Mouse (Mus musculus) ES-E14 (cell line): ENCODE data around the gene Ctse. TPM values are rescaled to one million over a fixed set of nuclear protein-coding genes. Genes with fewer than 3 reads are reported as not detected.
A peak's percentile ranks its signal among the peaks of the same experiment; 100 is the strongest.

Experiments
- DNase-seq: peaks from one replicate; pipeline ENCODE4 v3.0.0-alpha.2; 2013; ENCODE audit warnings: low read depth, low spot score
- H3K27ac ChIP-seq: 2 replicates; pipeline ENCODE4 v1.5.1; 2012; ENCODE audit warnings: low read depth, mild to moderate bottlenecking, low read length, moderate library complexity, mixed read lengths; ENCODE audit not compliant: poor library complexity, insufficient read depth, severe bottlenecking
- H3K36me3 ChIP-seq: 2 replicates; pipeline ENCODE4 v1.6.1; 2012; ENCODE audit warnings: mild to moderate bottlenecking, low read length, moderate library complexity, mixed read lengths; ENCODE audit not compliant: control insufficient read depth, poor library complexity, insufficient read depth, severe bottlenecking
- H3K4me1 ChIP-seq, 2 experiments: fragments of 150-350 bp in 1 of 2; sonication (generic) in 1 of 2; 2 replicates each; pipeline ENCODE4 v1.6.1; 2012; ENCODE audit warnings: low read length in 2 of 2, mild to moderate bottlenecking in 1 of 2, mixed read lengths in 1 of 2; ENCODE audit not compliant: control insufficient read depth in 2 of 2, insufficient read depth in 2 of 2, poor library complexity in 1 of 2
- H3K4me3 ChIP-seq, 2 experiments: fragments of 150-350 bp in 1 of 2; sonication (generic) in 1 of 2; 2 replicates each; pipeline ENCODE4 v1.5.1; 2012; ENCODE audit warnings: low read length in 2 of 2, low read depth in 1 of 2, mild to moderate bottlenecking in 1 of 2, mixed read lengths in 1 of 2; ENCODE audit not compliant: insufficient read depth in 1 of 2, poor library complexity in 1 of 2, severe bottlenecking in 1 of 2
- H3K9ac ChIP-seq: 2 replicates; pipeline ENCODE4 v1.6.1; 2012; ENCODE audit warnings: low read depth, mild to moderate bottlenecking, low read length, mixed read lengths; ENCODE audit not compliant: poor library complexity, insufficient read depth, severe bottlenecking
- H3K9me3 ChIP-seq: fragments of 150-350 bp; sonication (generic); 2 replicates; pipeline ENCODE4 v1.6.1; 2012; ENCODE audit warnings: low read depth, mild to moderate bottlenecking, low read length; ENCODE audit not compliant: control insufficient read depth, insufficient read depth
- CHD2 ChIP-seq: IDR thresholded peaks from 2 replicates; pipeline ENCODE4 v1.6.1; 2014; ENCODE audit warnings: mild to moderate bottlenecking, low read depth, low read length, inconsistent platforms
- HCFC1 ChIP-seq: IDR thresholded peaks from 2 replicates; pipeline ENCODE4 v1.6.1; 2012; ENCODE audit warnings: low read length, inconsistent platforms, borderline replicate concordance; ENCODE audit not compliant: insufficient read depth
- MAFK ChIP-seq: IDR thresholded peaks from 2 replicates; pipeline ENCODE4 v1.6.1; 2014; ENCODE audit warnings: mild to moderate bottlenecking, low read depth, low read length, inconsistent platforms; ENCODE audit not compliant: insufficient read depth
- ZC3H11A ChIP-seq: IDR thresholded peaks from 2 replicates; pipeline ENCODE4 v1.6.1; 2012; ENCODE audit warnings: low read depth, mild to moderate bottlenecking, inconsistent platforms, low read length, borderline replicate concordance
- ZNF384 ChIP-seq: IDR thresholded peaks from 2 replicates; pipeline ENCODE4 v1.6.1; 2012; ENCODE audit warnings: low read depth, low read length, inconsistent platforms
- in situ Hi-C, 2 experiments: fragments of 600-800 bp; cut with MboI; formaldehyde crosslinking; loops; one replicate each; pipeline ENCODE4 v1.15.1; 2025; ENCODE audit warnings: low sequenced_read_pairs in 2 of 2, inconsistent platforms in 1 of 2; ENCODE audit not compliant: unreplicated experiment in 2 of 2
- total RNA-seq: library from RNA; depleted of rRNA; stranded (reverse); fragments of 300-350 nt; gene quantifications from 2 replicates; pipeline ENCODE4 v1.2.3, GENCODE M21; 2012; rRNA removed

The Ctse gene
- not detected in 2 replicates for total RNA-seq

DNA sequence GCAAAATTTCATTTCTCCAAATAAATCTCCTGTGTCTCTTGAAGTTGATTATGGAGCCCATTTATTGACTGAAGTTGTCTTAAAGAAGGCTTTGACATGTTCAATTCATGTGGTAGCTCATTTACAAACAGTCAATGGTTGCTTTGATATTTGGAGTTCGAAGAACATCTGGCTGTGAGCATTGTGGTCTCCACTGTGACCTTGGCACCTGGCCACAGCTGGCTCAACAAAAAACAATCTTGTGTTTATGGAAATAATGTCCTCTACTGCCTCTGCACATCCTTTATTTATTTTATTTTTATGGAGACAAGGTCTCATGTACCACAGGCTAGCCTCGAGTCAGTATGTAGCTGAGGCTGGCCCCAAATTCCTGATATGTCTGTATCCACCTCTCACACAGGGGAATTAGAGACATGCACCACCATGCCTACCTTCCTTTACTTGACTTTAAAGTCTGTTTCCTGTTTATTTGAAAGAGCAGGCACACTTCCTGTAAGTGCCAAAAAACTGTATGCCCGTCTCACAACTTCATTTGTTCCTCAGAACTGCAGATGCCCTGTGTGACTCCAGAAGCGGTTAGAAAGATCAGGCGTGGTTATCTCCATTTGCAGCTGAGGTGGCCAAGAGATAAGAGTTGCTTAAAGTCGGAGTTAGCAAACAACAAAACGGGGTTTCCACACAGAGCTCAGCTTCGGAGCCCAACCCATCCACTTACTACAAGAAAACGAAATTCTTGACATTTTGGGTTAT lies at the start of gene Ctse:
Ctse (plus strand) TSS at position 516 of the 750 bp plus-strand sequence.
- no peak within 1 kb of the TSS for H3K4me3 ChIP-seq
- no peak for DNase-seq
- H3K27ac ChIP-seq: no peak within 1 kb of the TSS
- no peaks in the 10 kb centered on the region for H3K36me3 ChIP-seq
- in situ Hi-C loops: no loop called here
- H3K9ac ChIP-seq: no peak within 1 kb of the TSS
- H3K4me1 ChIP-seq: no peaks in the 10 kb centered on the region
- H3K9me3 ChIP-seq: no peaks in the 10 kb centered on the region
- TF ChIP-seq ZC3H11A: no peak
- no peak for TF ChIP-seq MAFK
- no peak for TF ChIP-seq HCFC1
- TF ChIP-seq ZNF384: no peak
- TF ChIP-seq CHD2: no peak

DNA sequence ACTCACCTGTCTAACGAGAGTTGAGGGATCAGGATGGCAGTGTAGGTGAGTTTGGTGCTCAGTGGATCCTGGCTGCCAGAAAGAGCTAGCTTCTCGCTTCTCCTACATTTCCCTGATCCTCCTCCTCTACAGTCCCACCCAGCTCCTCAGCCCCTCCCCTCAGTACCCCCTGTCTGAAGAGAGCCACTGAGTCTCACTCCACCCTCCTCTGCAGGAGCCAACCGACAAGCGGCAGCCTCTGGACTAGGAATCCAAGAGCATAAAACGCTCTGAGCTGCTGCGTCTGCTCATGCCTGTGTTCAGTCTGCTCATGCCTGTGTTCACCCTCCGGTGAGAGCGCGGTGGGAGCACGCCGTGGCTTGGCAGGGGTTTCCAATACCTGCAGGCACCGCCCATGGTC lies 39.2 kb upstream of the Ctse start, which contains the start of gene Avpr1b:
Avpr1b (plus strand) TSS at position 335 of the 400 bp plus-strand sequence.
- peak; percentile 31 for DNase-seq
- 0 out of 2 replicates have a peak within 1 kb of the TSS, but pooled peaks have one; percentile 14 for H3K9ac ChIP-seq
- TF ChIP-seq HCFC1 (no peak), ZNF384 (no peak), MAFK (no peak), CHD2 (no peak), ZC3H11A (no peak)
- H3K4me3 ChIP-seq: peak within 1 kb of the TSS; percentile 6 to 40; a peak in 3 of 4 replicates
- H3K36me3 ChIP-seq: no peaks in the 10 kb centered on the region
- no peaks in the 10 kb centered on the region for H3K9me3 ChIP-seq
- H3K4me1 ChIP-seq: 0 out of 4 replicates have a peak, but pooled peaks cover 0 to 2% of the 10 kb centered on the region in 2 experiments
- H3K27ac ChIP-seq: no peak within 1 kb of the TSS
- in situ Hi-C loops: no loop called here

DNA sequence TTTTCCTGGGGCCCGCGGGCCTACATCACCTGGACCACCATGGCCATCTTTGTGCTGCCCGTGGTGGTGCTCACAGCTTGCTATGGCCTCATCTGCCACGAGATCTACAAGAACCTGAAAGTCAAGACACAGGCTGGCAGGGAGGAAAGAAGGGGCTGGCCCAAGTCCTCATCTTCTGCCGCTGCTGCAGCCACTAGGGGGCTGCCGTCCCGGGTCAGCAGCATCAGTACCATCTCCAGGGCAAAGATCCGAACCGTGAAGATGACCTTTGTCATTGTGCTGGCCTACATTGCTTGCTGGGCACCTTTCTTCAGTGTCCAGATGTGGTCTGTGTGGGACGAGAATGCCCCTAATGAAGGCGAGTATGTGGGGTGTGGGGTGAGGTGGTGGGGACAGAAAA lies 37.8 kb upstream of the Ctse start:
- in situ Hi-C loops: no loop called here
- Histone ChIP-seq H3K4me1 (0 out of 4 replicates have a peak, but pooled peaks cover 0 to 2% of the 10 kb centered on the region in 2 experiments), H3K36me3 (no peaks in the 10 kb centered on the region), H3K27ac (no peak overlapping the region), H3K9me3 (no peaks in the 10 kb centered on the region), H3K9ac (no peak overlapping the region), H3K4me3 (no peak overlapping the region)
- no peak for TF ChIP-seq ZNF384
- no peak for TF ChIP-seq MAFK
- TF ChIP-seq ZC3H11A: no peak
- no peak for TF ChIP-seq CHD2
- TF ChIP-seq HCFC1: no peak
- no peak for DNase-seq

DNA sequence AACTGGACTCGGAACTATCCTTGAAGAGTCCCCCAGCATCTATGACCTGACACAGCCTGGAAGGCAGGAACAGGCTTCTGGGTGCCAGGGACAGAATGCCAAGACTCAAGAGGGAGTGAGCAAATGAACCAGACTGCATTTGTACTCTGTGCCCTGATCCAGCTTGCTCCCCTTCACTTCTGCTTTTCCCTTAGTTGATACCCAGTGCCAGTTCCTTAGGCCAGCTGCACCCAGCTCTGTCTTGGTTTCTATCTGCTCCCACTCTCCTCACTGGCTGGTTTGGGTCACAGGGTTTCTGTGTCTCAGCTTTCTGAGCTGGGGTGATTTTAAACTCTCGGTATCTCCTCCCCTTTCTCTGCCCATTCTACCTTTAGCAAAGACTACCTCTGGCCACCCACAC lies 31.4 kb upstream of the Ctse start:
- DNase-seq: no peak
- TF ChIP-seq ZNF384 (no peak), ZC3H11A (no peak), MAFK (no peak), CHD2 (no peak), HCFC1 (no peak)
- no peak overlapping the region for H3K4me3 ChIP-seq
- no peaks in the 10 kb centered on the region for H3K4me1 ChIP-seq
- H3K9ac ChIP-seq: no peak overlapping the region
- in situ Hi-C loops: no loop called here
- no peaks in the 10 kb centered on the region for H3K9me3 ChIP-seq
- no peak overlapping the region for H3K27ac ChIP-seq
- H3K36me3 ChIP-seq: no peaks in the 10 kb centered on the region
